Mouse (Mus musculus) E14TG2a.4 (cell line): ENCODE data around the gene Ttc24.

ENCODE experiments used
- H3K27me3 ChIP-seq: 2 replicates; pipeline ENCODE4 v1.6.1; 2014; ENCODE audit warnings: low read length, control low read depth; ENCODE audit not compliant: insufficient read depth
- H3K36me3 ChIP-seq: 2 replicates; pipeline ENCODE4 v1.6.1; 2014; ENCODE audit warnings: low read length, control low read depth; ENCODE audit not compliant: insufficient read depth
- H3K4me1 ChIP-seq: replicated peaks from 2 replicates; pipeline ENCODE4 v1.6.1; 2014; ENCODE audit warnings: low read depth, low read length, control low read depth
- H3K4me3 ChIP-seq: replicated peaks from 2 replicates; pipeline ENCODE4 v1.5.1; 2014; ENCODE audit warnings: mild to moderate bottlenecking, low read length
- H3K9me3 ChIP-seq: 2 replicates; pipeline ENCODE4 v1.6.1; 2014; ENCODE audit warnings: low read length, control low read depth
- CTCF ChIP-seq: conservative IDR thresholded peaks from 2 replicates; pipeline ENCODE4 v1.5.1; 2014; ENCODE audit warnings: low read length
- NANOG ChIP-seq: IDR thresholded peaks from 2 replicates; pipeline ENCODE4 v1.6.1; 2014; ENCODE audit warnings: borderline replicate concordance, low read length, mixed read lengths
- POU5F1 ChIP-seq: IDR thresholded peaks from 2 replicates; pipeline ENCODE4 v1.6.1; 2014; ENCODE audit warnings: low read length, borderline replicate concordance

Gene Ttc24

GRCm38 (mm10) chr3:88030608-88031395 lies 47.3 kb downstream of the Ttc24 start:
- Histone ChIP-seq H3K4me1 (peaks cover 42% of the 10 kb centered on the region), H3K9me3 (no peaks in the 10 kb centered on the region; the same call in 1 of the 2 replicates), H3K27me3 (peaks cover 37% of the 10 kb centered on the region), H3K36me3 (no peaks in the 10 kb centered on the region), H3K4me3 (no peak overlapping the region; the same call in 1 of the 2 replicates)
- no peak for TF ChIP-seq POU5F1

- Histone ChIP-seq H3K36me3 (no peaks in the 10 kb centered on the region), H3K4me1 (peaks cover 41% of the 10 kb centered on the region), H3K9me3 (no peaks in the 10 kb centered on the region; the same call in 1 of the 2 replicates), H3K27me3 (peaks cover 60% of the 10 kb centered on the region), H3K4me3 (no peak within 1 kb of the TSS)
- no peak for TF ChIP-seq NANOG
- TF ChIP-seq POU5F1 = no peak
- peak; percentile 97 for TF ChIP-seq CTCF
Observed at GRCm38 (mm10) chr3:88027434-88028186, 50.5 kb downstream of the Ttc24 start, which contains the start of gene Hapln2. Hapln2 (minus strand) TSS chr3:88027583.

GRCm38 (mm10) chr3:88026823-88027222 lies 51.3 kb downstream of the Ttc24 start:
- Histone ChIP-seq H3K36me3 (no peaks in the 10 kb centered on the region), H3K4me1 (peaks cover 37% of the 10 kb centered on the region)
- TF ChIP-seq CTCF (no peak), NANOG (no peak), POU5F1 (no peak)

GRCm38 (mm10) chr3:88023192-88024074 lies 54.7 kb downstream of the Ttc24 start:
- peak overlapping the region; percentile 83 for H3K4me3 ChIP-seq
- H3K27me3 ChIP-seq = peaks cover 73% of the 10 kb centered on the region
- H3K4me1 ChIP-seq = peaks cover 19% of the 10 kb centered on the region
- no peaks in the 10 kb centered on the region; the same call in 1 of the 2 replicates for H3K9me3 ChIP-seq
- TF ChIP-seq POU5F1 (no peak), NANOG (no peak), CTCF (no peak)
- H3K36me3 ChIP-seq = no peaks in the 10 kb centered on the region

More at GRCm38 (mm10) chr3:88026823-88027222, 51.3 kb downstream of the Ttc24 start:
- H3K4me3 ChIP-seq = no peak overlapping the region
- H3K27me3 ChIP-seq = peaks cover 62% of the 10 kb centered on the region
- no peaks in the 10 kb centered on the region; the same call in 1 of the 2 replicates for H3K9me3 ChIP-seq

GRCm38 (mm10) chr3:88022322-88023191 lies 55.5 kb downstream of the Ttc24 start:
- TF ChIP-seq CTCF (no peak), NANOG (no peak), POU5F1 (no peak)
- Histone ChIP-seq H3K4me3 (peak overlapping the region; percentile 83), H3K9me3 (no peaks in the 10 kb centered on the region), H3K36me3 (no peaks in the 10 kb centered on the region), H3K4me1 (peaks cover 18% of the 10 kb centered on the region), H3K27me3 (peaks cover 77% of the 10 kb centered on the region)
